Mouse (Mus musculus) limb, embryonic 14.5 days (tissue): ENCODE data around the gene H2-M10.2. TPM values are rescaled to one million over a fixed set of nuclear protein-coding genes. Genes with fewer than 3 reads are reported as not detected.

Source experiments
- ATAC-seq: fragments of 200-750 bp; cut with Nextera tagmentation; 2 replicates; pipeline ENCODE4 v1.8.0; 2017; ENCODE audit warnings: low read depth, moderate number of reproducible peaks, moderate TSS enrichment; ENCODE audit not compliant: low FRiP score
- DNase-seq: peaks from one replicate; pipeline ENCODE4 v3.0.0-alpha.2; 2015; ENCODE audit warnings: low spot score
- H3K27ac ChIP-seq: fragments of 300-500 bp; sonication (generic); replicated peaks from 2 replicates; pipeline ENCODE4 v1.5.1; 2014; ENCODE audit warnings: low read depth, mild to moderate bottlenecking, low read length, moderate library complexity, mixed read lengths
- H3K27me3 ChIP-seq: fragments of 300-500 bp; sonication (generic); 2 replicates; pipeline ENCODE4 v1.6.1; 2014; ENCODE audit warnings: low read length, mixed read lengths; ENCODE audit not compliant: control insufficient read depth, insufficient read depth
- H3K36me3 ChIP-seq: fragments of 300-500 bp; sonication (generic); 2 replicates; pipeline ENCODE4 v1.6.1; 2014; ENCODE audit warnings: mild to moderate bottlenecking, low read length, moderate library complexity, mixed read lengths; ENCODE audit not compliant: control insufficient read depth, insufficient read depth
- H3K4me1 ChIP-seq: fragments of 300-500 bp; sonication (generic); 2 replicates; pipeline ENCODE4 v1.6.1; 2014; ENCODE audit warnings: antibody characterized with exemption, low read length, mixed read lengths; ENCODE audit not compliant: control insufficient read depth, insufficient read depth
- H3K4me2 ChIP-seq: fragments of 300-500 bp; sonication (generic); replicated peaks from 2 replicates; pipeline ENCODE4 v1.6.1; 2014; ENCODE audit warnings: low read depth, mild to moderate bottlenecking, low read length, moderate library complexity; ENCODE audit not compliant: severe bottlenecking
- H3K4me3 ChIP-seq: fragments of 300-500 bp; sonication (generic); replicated peaks from 2 replicates; pipeline ENCODE4 v1.5.1; 2014; ENCODE audit warnings: low read length
- H3K9ac ChIP-seq: fragments of 300-500 bp; sonication (generic); 2 replicates; pipeline ENCODE4 v1.6.1; 2014; ENCODE audit warnings: mild to moderate bottlenecking, low read depth, low read length, moderate library complexity; ENCODE audit not compliant: severe bottlenecking
- H3K9me3 ChIP-seq: fragments of 300-500 bp; sonication (generic); 2 replicates; pipeline ENCODE4 v1.6.1; 2016; ENCODE audit warnings: low read length; ENCODE audit not compliant: control insufficient read depth
- POLR2A ChIP-seq: fragments of 200-500 bp; IDR thresholded peaks from 2 replicates; pipeline ENCODE4 v1.8.0; 2012; ENCODE audit warnings: inconsistent platforms, mild to moderate bottlenecking, moderate library complexity, borderline replicate concordance; ENCODE audit not compliant: insufficient read depth, insufficient read length; ENCODE audit errors: extremely low read depth
- WGBS: fragments of 180-500 bp; shearing (Covaris S2); extraction: QIAGEN DNeasy Blood & Tissue Kit; methylation state at CpG from one replicate; pipeline ENCODE4 v1.1.7; 2014; 5-methylcytosine and 5-hydroxymethylcytosine counted together
- polyA plus RNA-seq, 2 experiments: library from polyadenylated mRNA; depleted of rRNA in 1 of 2; stranded (reverse) in 1 of 2; unstranded in 1 of 2; fragments of >200 nt; fragmentation: Nextera tagmentation in 1 of 2; extraction: Ambion mirVana in 1 of 2; gene quantifications; 2 replicates each; pipeline versions ENCODE4 v1.2.1 to v1.2.3; 2012 to 2014

The H2-M10.2 gene
- polyA plus RNA-seq, 2 experiments = not detected

- Histone ChIP-seq H3K4me3 (no peak overlapping the region), H3K36me3 (peaks cover 78% of the 10 kb centered on the region), H3K9me3 (no peaks in the 10 kb centered on the region), H3K4me2 (no peak overlapping the region), H3K27me3 (no peaks in the 10 kb centered on the region), H3K4me1 (peaks cover 4% of the 10 kb centered on the region; the same call in 1 of the 2 replicates), H3K27ac (no peak overlapping the region), H3K9ac (no peak overlapping the region)
- DNase-seq (no peak), ATAC-seq (no peak)
- WGBS = 91% methylated on average over 9 of the region's 9 CpGs
- no peak for TF ChIP-seq POLR2A
These were observed 24.7 kb downstream of the H2-M10.2 start for GRCm38 (mm10) chr17:36261511-36262166.

GRCm38 (mm10) chr17:36257969-36258368 lies 28.3 kb downstream of the H2-M10.2 start, which contains the start of gene Rpp21:
Gene Rpp21, minus strand, starts transcription at chr17:36258069.
- 44% methylated on average over 6 of the region's 6 CpGs for WGBS
- no peaks in the 10 kb centered on the region for H3K27me3 ChIP-seq
- TF ChIP-seq POLR2A = no peak
- peaks cover 4% of the 10 kb centered on the region; the same call in 1 of the 2 replicates for H3K4me1 ChIP-seq
- ATAC-seq = no peak
- peak within 1 kb of the TSS; percentile 86 for H3K9ac ChIP-seq
- H3K4me2 ChIP-seq = peak within 1 kb of the TSS; percentile 52
- H3K4me3 ChIP-seq = peak within 1 kb of the TSS; percentile 73
- H3K36me3 ChIP-seq = peaks cover 47% of the 10 kb centered on the region
- H3K27ac ChIP-seq = peak within 1 kb of the TSS; percentile 74
- no peaks in the 10 kb centered on the region for H3K9me3 ChIP-seq
- DNase-seq = no peak

GRCm38 (mm10) chr17:36257241-36257947 lies 28.9 kb downstream of the H2-M10.2 start:
- peak overlapping the region; percentile 86 for H3K9ac ChIP-seq
- H3K4me3 ChIP-seq = peak overlapping the region; percentile 73
- H3K9me3 ChIP-seq = no peaks in the 10 kb centered on the region
- under 1% methylated on average over 31 of the region's 37 CpGs for WGBS
- DNase-seq = peak; percentile 86
- peak overlapping the region; percentile 52 for H3K4me2 ChIP-seq
- peaks cover 41% of the 10 kb centered on the region for H3K36me3 ChIP-seq
- H3K27ac ChIP-seq = peak overlapping the region; percentile 74
- peak; percentile 63; the same call in 1 of the 2 replicates for TF ChIP-seq POLR2A
- H3K27me3 ChIP-seq = no peaks in the 10 kb centered on the region
- H3K4me1 ChIP-seq = peaks cover 4% of the 10 kb centered on the region; the same call in 1 of the 2 replicates
- peak; percentile 95 for ATAC-seq

GRCm38 (mm10) chr17:36253087-36253600 lies 33.1 kb downstream of the H2-M10.2 start:
- peaks cover 6% of the 10 kb centered on the region for H3K4me1 ChIP-seq
- H3K9me3 ChIP-seq = no peaks in the 10 kb centered on the region
- no peak overlapping the region for H3K4me2 ChIP-seq
- H3K27ac ChIP-seq = no peak overlapping the region
- DNase-seq = no peak
- ATAC-seq = no peak
- TF ChIP-seq POLR2A = no peak
- peaks cover 3% of the 10 kb centered on the region; the same call in 1 of the 2 replicates for H3K36me3 ChIP-seq
- H3K27me3 ChIP-seq = peaks cover 18% of the 10 kb centered on the region
- H3K9ac ChIP-seq = no peak overlapping the region
- 59% methylated on average over 6 of the region's 6 CpGs for WGBS
- no peak overlapping the region for H3K4me3 ChIP-seq

GRCm38 (mm10) chr17:36252250-36252876 lies 33.9 kb downstream of the H2-M10.2 start:
- H3K36me3 ChIP-seq = peaks cover 3% of the 10 kb centered on the region; the same call in 1 of the 2 replicates
- peaks cover 6% of the 10 kb centered on the region for H3K4me1 ChIP-seq
- peak overlapping the region; percentile 33 for H3K4me2 ChIP-seq
- no peaks in the 10 kb centered on the region for H3K9me3 ChIP-seq
- peak overlapping the region; percentile 19; the same call in 1 of the 2 replicates for H3K4me3 ChIP-seq
- 10% methylated on average over 25 of the region's 25 CpGs for WGBS
- DNase-seq (no peak), ATAC-seq (peak; percentile 56)
- H3K27ac ChIP-seq = no peak overlapping the region
- H3K9ac ChIP-seq = 0 out of 2 replicates have a peak overlapping the region, but pooled peaks have one; percentile 25
- peaks cover 18% of the 10 kb centered on the region for H3K27me3 ChIP-seq
- TF ChIP-seq POLR2A = no peak
